Mouse (Mus musculus) lung, embryonic 14.5 days (tissue): ENCODE results near the gene Nt5e. TPM values are rescaled to one million over a fixed set of nuclear protein-coding genes. Genes with fewer than 3 reads are reported as not detected.
"Not testable (repeated sequence)": the region's sequence is repeated elsewhere in the genome, so short reads cannot be mapped to it uniquely, and the experiment has no call there.

Experiments used
- ATAC-seq: fragments of 200-750 bp; cut with Nextera tagmentation; 2 replicates; pipeline ENCODE4 v1.8.0; 2017; ENCODE audit warnings: mild to moderate bottlenecking, moderate TSS enrichment, moderate library complexity; ENCODE audit not compliant: insufficient read depth
- DNase-seq: peaks from one replicate; pipeline ENCODE4 v3.0.0-alpha.2; 2015
- H3K27ac ChIP-seq: fragments of 300-500 bp; sonication (generic); 2 replicates; pipeline ENCODE4 v1.5.1; 2014; ENCODE audit warnings: low read depth, mild to moderate bottlenecking, moderate library complexity
- H3K27me3 ChIP-seq: fragments of 300-500 bp; sonication (generic); 2 replicates; pipeline ENCODE4 v1.6.1; 2014; ENCODE audit warnings: low read length, control low read depth; ENCODE audit not compliant: insufficient read depth
- H3K36me3 ChIP-seq: fragments of 300-500 bp; sonication (generic); 2 replicates; pipeline ENCODE4 v1.6.1; 2014; ENCODE audit warnings: control low read depth; ENCODE audit not compliant: insufficient read depth
- H3K4me1 ChIP-seq: fragments of 300-500 bp; sonication (generic); 2 replicates; pipeline ENCODE4 v1.6.1; 2014; ENCODE audit warnings: antibody characterized with exemption, control low read depth; ENCODE audit not compliant: insufficient read depth
- H3K4me2 ChIP-seq: fragments of 300-500 bp; sonication (generic); 2 replicates; pipeline ENCODE4 v1.6.1; 2014; ENCODE audit warnings: mild to moderate bottlenecking
- H3K4me3 ChIP-seq: fragments of 300-500 bp; sonication (generic); 2 replicates; pipeline ENCODE4 v1.5.1; 2014; ENCODE audit warnings: low read depth, low read length
- H3K9ac ChIP-seq: fragments of 300-500 bp; sonication (generic); 2 replicates; pipeline ENCODE4 v1.6.1; 2014
- H3K9me3 ChIP-seq: fragments of 300-500 bp; sonication (generic); 2 replicates; pipeline ENCODE4 v1.6.1; 2016; ENCODE audit warnings: low read depth, low read length, control low read depth
- CTCF ChIP-seq: IDR thresholded peaks from 2 replicates; pipeline ENCODE4 v1.5.1; 2016; ENCODE audit warnings: antibody characterized with exemption, low read depth
- WGBS: fragments of 180-500 bp; shearing (Covaris S2); extraction: QIAGEN DNeasy Blood & Tissue Kit; methylation state at CpG from one replicate; pipeline ENCODE4 v1.1.7; 2014; 5-methylcytosine and 5-hydroxymethylcytosine counted together
- polyA plus RNA-seq: library from polyadenylated mRNA; unstranded; fragments of >200 nt; fragmentation: Nextera tagmentation; extraction: Ambion mirVana; gene quantifications from 2 replicates; pipeline ENCODE4 v1.2.1, GENCODE M21; 2014

Nt5e gene
- polyA plus RNA-seq, result 2.1 and 2.3 TPM in 2 replicates

GRCm38 (mm10) chr9:88326930-88327901, at the start of gene Nt5e:
Gene Nt5e (plus strand): TSS chr9:88327197.
- Histone ChIP-seq H3K4me2 (peak within 1 kb of the TSS; percentile 96), H3K9me3 (no peaks in the 10 kb centered on the region), H3K27me3 (peaks cover 9% of the 10 kb centered on the region), H3K36me3 (no peaks in the 10 kb centered on the region), H3K4me3 (peak within 1 kb of the TSS; percentile 50), H3K9ac (peak within 1 kb of the TSS; percentile 56), H3K4me1 (no peaks in the 10 kb centered on the region), H3K27ac (no peak within 1 kb of the TSS)
- DNase-seq (peak; percentile 75), ATAC-seq (peak; percentile 94)
- WGBS, result 1% methylated on average over 66 of the region's 66 CpGs
- no peak for TF ChIP-seq CTCF

DNA sequence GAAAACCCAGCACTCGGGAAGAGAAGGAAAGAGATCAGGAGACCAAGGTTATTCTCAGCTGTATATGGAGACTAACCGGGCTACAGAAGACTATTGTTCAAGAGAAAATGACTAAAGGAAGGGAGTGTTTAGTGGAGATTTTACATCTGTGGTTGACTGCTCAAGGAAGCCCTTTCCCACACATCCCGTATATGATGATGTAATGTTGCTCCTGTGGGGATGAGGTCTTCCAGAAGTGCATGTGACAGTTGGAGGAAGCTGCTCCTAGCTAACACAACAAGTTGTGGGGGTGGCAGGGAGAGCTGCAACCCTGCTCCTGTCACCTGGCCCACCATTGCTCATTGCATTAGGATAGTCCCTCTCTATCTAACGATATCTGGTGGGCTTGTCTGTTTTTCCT, 49.4 kb upstream of the Nt5e start:
- H3K9ac ChIP-seq, result no peak overlapping the region
- TF ChIP-seq CTCF, result no peak
- H3K27ac ChIP-seq, result no peak overlapping the region
- 60% methylated on average over 4 of the region's 4 CpGs for WGBS
- H3K4me1 ChIP-seq, result no peaks in the 10 kb centered on the region
- no peak for DNase-seq
- H3K36me3 ChIP-seq, result no peaks in the 10 kb centered on the region
- H3K4me2 ChIP-seq, result no peak overlapping the region
- no peaks in the 10 kb centered on the region for H3K27me3 ChIP-seq
- no peak for ATAC-seq
- H3K4me3 ChIP-seq, result no peak overlapping the region
- no peaks in the 10 kb centered on the region for H3K9me3 ChIP-seq

DNA sequence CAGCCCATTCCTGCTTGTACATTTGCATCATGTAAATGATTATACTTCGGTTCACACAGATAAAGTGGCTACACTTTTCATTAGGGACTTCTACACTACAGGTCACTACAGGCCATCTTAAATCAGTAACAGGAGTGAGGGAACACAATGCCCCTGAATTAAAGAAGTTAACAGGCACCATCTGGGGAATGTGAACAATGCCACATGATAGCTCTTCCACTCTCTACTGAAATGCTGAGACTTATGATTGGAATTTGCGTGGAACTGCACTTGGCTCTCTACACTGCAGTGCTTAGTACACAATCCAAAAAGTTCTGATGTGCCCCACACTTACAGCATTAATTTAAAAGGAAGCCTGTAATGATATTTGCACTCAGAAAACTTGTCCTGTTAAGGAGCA, 47.3 kb upstream of the Nt5e start:
- Histone ChIP-seq H3K9ac (no peak overlapping the region), H3K4me3 (no peak overlapping the region), H3K9me3 (no peaks in the 10 kb centered on the region), H3K4me1 (no peaks in the 10 kb centered on the region), H3K36me3 (no peaks in the 10 kb centered on the region), H3K27me3 (no peaks in the 10 kb centered on the region), H3K27ac (no peak overlapping the region), H3K4me2 (no peak overlapping the region)
- ATAC-seq, result no peak
- 55% methylated on average over 2 of the region's 2 CpGs for WGBS
- no peak for TF ChIP-seq CTCF
- no peak for DNase-seq

DNA sequence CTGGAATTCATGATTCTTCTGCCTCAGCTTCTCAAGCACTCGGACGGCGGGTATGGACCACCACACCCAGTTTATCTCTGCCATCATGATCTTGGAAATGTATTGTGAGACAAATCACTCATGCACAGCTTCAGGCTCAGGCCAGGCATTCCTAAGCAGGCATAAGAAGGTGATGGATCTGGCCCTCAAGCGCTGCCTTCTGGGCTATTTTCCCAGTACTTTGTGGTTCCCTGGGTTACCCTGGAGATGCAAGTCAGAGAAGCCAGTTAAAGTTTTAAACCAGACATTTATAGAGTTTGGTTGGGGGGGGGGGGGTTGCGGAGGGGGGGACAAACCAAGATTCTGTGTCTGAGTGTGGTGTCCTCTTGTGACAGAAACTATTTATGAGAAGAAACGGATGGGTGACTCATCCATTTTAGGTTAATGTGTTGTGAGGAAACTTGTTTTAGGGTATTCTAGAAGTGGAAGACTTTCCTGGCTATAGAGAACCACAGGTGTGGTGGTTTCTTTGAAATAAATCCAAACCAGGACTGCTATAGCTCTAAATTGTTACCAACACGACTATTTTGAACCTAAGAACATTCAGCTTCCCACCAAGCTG, 37.3 kb upstream of the Nt5e start:
- no peak for ATAC-seq
- no peak overlapping the region for H3K9ac ChIP-seq
- TF ChIP-seq CTCF, result no peak
- H3K4me3 ChIP-seq, result no peak overlapping the region
- H3K4me2 ChIP-seq, result no peak overlapping the region
- WGBS, result 70% methylated on average over 7 of the region's 7 CpGs
- no peaks in the 10 kb centered on the region for H3K27me3 ChIP-seq
- H3K36me3 ChIP-seq, result no peaks in the 10 kb centered on the region
- H3K27ac ChIP-seq, result no peak overlapping the region
- no peaks in the 10 kb centered on the region for H3K9me3 ChIP-seq
- no peaks in the 10 kb centered on the region for H3K4me1 ChIP-seq
- DNase-seq, result no peak

GRCm38 (mm10) chr9:88292836-88293370, 34.1 kb upstream of the Nt5e start:
- Histone ChIP-seq H3K4me3 (no peak overlapping the region), H3K27ac (no peak overlapping the region), H3K36me3 (no peaks in the 10 kb centered on the region), H3K4me2 (no peak overlapping the region), H3K9ac (no peak overlapping the region), H3K9me3 (no peaks in the 10 kb centered on the region), H3K27me3 (no peaks in the 10 kb centered on the region), H3K4me1 (no peaks in the 10 kb centered on the region)
- WGBS, result 79% methylated on average over 2 of the region's 2 CpGs
- DNase-seq (no peak), ATAC-seq (no peak)
- no peak for TF ChIP-seq CTCF

GRCm38 (mm10) chr9:88295798-88296197, 31.2 kb upstream of the Nt5e start:
- H3K4me2 ChIP-seq, result no peak overlapping the region
- 49% methylated on average over 4 of the region's 4 CpGs for WGBS
- TF ChIP-seq CTCF, result no peak
- H3K27ac ChIP-seq, result no peak overlapping the region
- no peaks in the 10 kb centered on the region for H3K4me1 ChIP-seq
- ATAC-seq (no peak), DNase-seq (no peak)
- H3K9me3 ChIP-seq, result no peaks in the 10 kb centered on the region
- H3K9ac ChIP-seq, result no peak overlapping the region
- H3K36me3 ChIP-seq, result no peaks in the 10 kb centered on the region
- no peak overlapping the region for H3K4me3 ChIP-seq
- H3K27me3 ChIP-seq, result no peaks in the 10 kb centered on the region

DNA sequence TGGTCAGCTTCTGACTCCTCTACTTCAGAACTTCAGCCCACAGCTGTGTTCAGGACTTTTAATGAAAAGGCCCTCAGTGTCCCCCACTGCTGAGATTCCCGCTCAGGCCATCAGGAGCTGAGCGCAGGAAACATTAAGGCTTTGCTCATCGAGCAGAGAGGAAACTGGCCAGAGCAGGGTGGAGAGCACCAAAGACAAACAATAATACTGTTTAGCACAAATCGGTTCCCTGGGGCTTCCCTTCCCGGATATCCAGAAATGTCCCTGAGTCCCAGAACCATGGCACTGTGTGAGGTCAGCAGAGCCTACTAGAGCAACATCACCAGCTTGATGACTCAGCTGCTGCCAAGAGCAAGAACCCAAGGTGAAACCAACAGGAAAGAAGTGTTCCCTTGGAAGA, 30.7 kb upstream of the Nt5e start:
- ATAC-seq (no peak), DNase-seq (peak; percentile 5)
- Histone ChIP-seq H3K36me3 (no peaks in the 10 kb centered on the region), H3K9me3 (no peaks in the 10 kb centered on the region), H3K27me3 (no peaks in the 10 kb centered on the region), H3K4me1 (no peaks in the 10 kb centered on the region), H3K9ac (no peak overlapping the region), H3K4me2 (no peak overlapping the region), H3K4me3 (no peak overlapping the region), H3K27ac (no peak overlapping the region)
- no peak for TF ChIP-seq CTCF
- 65% methylated on average over 5 of the region's 5 CpGs for WGBS

DNA sequence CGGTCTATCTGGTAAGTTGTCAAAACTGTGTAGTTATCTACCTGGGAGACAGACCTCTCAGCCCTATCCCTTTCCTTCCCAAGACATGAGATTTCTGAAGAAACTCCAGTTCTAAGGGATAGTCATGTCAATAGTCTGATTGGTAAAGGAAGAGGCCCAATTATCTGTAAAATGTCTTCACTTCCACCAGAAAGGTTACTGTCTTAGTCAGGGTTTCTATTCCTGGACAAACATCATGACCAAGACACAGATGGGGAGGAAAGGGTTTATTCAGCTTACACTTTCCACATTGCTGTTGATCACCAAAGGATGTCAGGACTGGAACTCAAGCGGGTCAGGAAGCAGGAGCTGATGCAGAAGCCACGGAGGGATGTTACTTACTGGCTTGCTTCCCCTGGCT, 29.8 kb upstream of the Nt5e start:
- H3K4me1 ChIP-seq, DNase-seq, H3K36me3 ChIP-seq, H3K9me3 ChIP-seq, H3K27ac ChIP-seq, H3K9ac ChIP-seq, ATAC-seq, H3K4me2 ChIP-seq, H3K4me3 ChIP-seq, H3K27me3 ChIP-seq: not testable (repeated sequence)
- WGBS, result 81% methylated on average over 3 of the region's 3 CpGs
